14 mouse cellular contexts compared by ENCODE assay signal in the genomic region with DNA sequence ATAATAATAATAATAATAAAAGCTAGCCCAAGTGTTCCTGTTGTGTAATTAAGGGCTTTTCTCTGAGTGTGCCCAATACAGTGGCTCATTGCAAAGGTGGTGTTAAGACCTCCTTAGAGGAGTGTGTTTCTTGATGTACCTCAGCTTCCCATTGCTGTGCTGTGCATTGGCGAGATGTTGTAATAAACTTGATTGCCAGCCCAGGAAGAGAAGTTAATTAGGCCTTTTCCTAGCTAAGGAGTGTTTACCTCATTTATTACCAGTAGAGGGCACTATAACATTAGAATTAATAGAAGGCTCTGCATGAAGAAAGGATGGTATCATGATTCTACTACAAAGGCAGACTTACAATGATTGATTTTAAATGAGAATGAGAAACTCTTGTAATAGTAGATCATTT. TPM values are rescaled to one million over a fixed set of nuclear protein-coding genes. Genes with fewer than 3 reads are reported as not detected.
A peak's percentile ranks its signal among the peaks of the same experiment; 100 is the strongest.
DNase-seq lines count a peak whose midpoint lies in the region; ATAC-seq and TF ChIP-seq lines count a peak whose summit lies in the region.
"Had no signal": no experiment of that assay in that cellular context is flagged by ENCODE, and none has a peak within 500 bp of the region (broad histone marks: within the 10 kb centered on the region; RNA-seq: fewer than 3 reads in every experiment).

No protein-coding gene starts in this region.

- H3K27me3 ChIP-seq in limb, embryonic 14.5 days (ENCODE audit: control insufficient read depth, insufficient read depth, low read length), result no peaks in the 10 kb centered on the region
- no peaks in the 10 kb centered on the region for H3K27me3 ChIP-seq in limb, embryonic 10.5 days (ENCODE audit: low read depth, poor library complexity, severe bottlenecking)
- no peaks in the 10 kb centered on the region for H3K27me3 ChIP-seq in embryonic facial prominence, embryonic 14.5 days (replicated peaks; ENCODE audit: control insufficient read depth, insufficient read depth, low read length)
- H3K27me3 ChIP-seq in neural tube, embryonic 15.5 days (replicated peaks), result no peaks in the 10 kb centered on the region
- H3K27me3 ChIP-seq: embryonic facial prominence, embryonic 13.5 days had no signal

- H3K27ac ChIP-seq in limb, embryonic 14.5 days (replicated peaks; ENCODE audit: low read depth, low read length), result no peak overlapping the region
- no peak overlapping the region for H3K27ac ChIP-seq in limb, embryonic 10.5 days
- H3K27ac ChIP-seq in embryonic facial prominence, embryonic 14.5 days (replicated peaks; ENCODE audit: low read depth, low read length), result no peak overlapping the region
- H3K27ac ChIP-seq in neural tube, embryonic 15.5 days (replicated peaks), result no peak overlapping the region
- H3K27ac ChIP-seq: embryonic facial prominence, embryonic 13.5 days had no signal

- intact Hi-C loops in gastrocnemius, postnatal 36 days (cut with DNase I), result loop anchor here (10.0 kb wide), 1 partner anchor 1384 kb away; no protein-coding TSS in a partner anchor

- no peaks in the 10 kb centered on the region for H3K36me3 ChIP-seq in limb, embryonic 14.5 days (ENCODE audit: control insufficient read depth, insufficient read depth, low read length)
- H3K36me3 ChIP-seq in limb, embryonic 10.5 days, result no peaks in the 10 kb centered on the region
- H3K36me3 ChIP-seq in embryonic facial prominence, embryonic 14.5 days (ENCODE audit: control insufficient read depth, insufficient read depth, low read length), result no peaks in the 10 kb centered on the region
- no peaks in the 10 kb centered on the region for H3K36me3 ChIP-seq in neural tube, embryonic 15.5 days
- H3K36me3 ChIP-seq: embryonic facial prominence, embryonic 13.5 days had no signal

- ATAC-seq in cerebellum, adult (ENCODE audit: insufficient number of reproducible peaks, low FRiP score, low TSS enrichment), result peak; percentile 52; the same call in 1 of the 2 replicates
- ATAC-seq in limb, embryonic 14.5 days (ENCODE audit: low FRiP score, low read depth), result no peak
- ATAC-seq in embryonic facial prominence, embryonic 14.5 days (ENCODE audit: low read depth), result no peak
- ATAC-seq in neural tube, embryonic 15.5 days (ENCODE audit: low FRiP score), result peak; percentile 81

- H3K4me1 ChIP-seq in limb, embryonic 14.5 days (ENCODE audit: control insufficient read depth, insufficient read depth, low read length), result no peaks in the 10 kb centered on the region
- H3K4me1 ChIP-seq in limb, embryonic 10.5 days, result no peaks in the 10 kb centered on the region
- H3K4me1 ChIP-seq in embryonic facial prominence, embryonic 14.5 days (ENCODE audit: control insufficient read depth, insufficient read depth, low read length), result no peaks in the 10 kb centered on the region
- H3K4me1 ChIP-seq in neural tube, embryonic 15.5 days, result no peaks in the 10 kb centered on the region
- H3K4me1 ChIP-seq: embryonic facial prominence, embryonic 13.5 days had no signal

- H3K9me3 ChIP-seq in limb, embryonic 14.5 days (ENCODE audit: control insufficient read depth, low read length), result no peaks in the 10 kb centered on the region
- no peaks in the 10 kb centered on the region for H3K9me3 ChIP-seq in limb, embryonic 10.5 days (replicated peaks)
- H3K9me3 ChIP-seq in embryonic facial prominence, embryonic 14.5 days (ENCODE audit: control insufficient read depth, low read length), result no peaks in the 10 kb centered on the region
- no peaks in the 10 kb centered on the region for H3K9me3 ChIP-seq in neural tube, embryonic 15.5 days (replicated peaks)
- H3K9me3 ChIP-seq: embryonic facial prominence, embryonic 13.5 days had no signal

- no peak for DNase-seq in cerebellum, adult 11 months
- DNase-seq in limb, embryonic 14.5 days (ENCODE audit: low spot score), result peak; percentile 28
- no peak for DNase-seq in limb, embryonic 10.5 days (ENCODE audit: low spot score)
- DNase-seq in embryonic facial prominence, embryonic 14.5 days (ENCODE audit: low spot score), result peak; percentile 23
- DNase-seq in gastrocnemius, postnatal 36 days, result no peak
- DNase-seq in frontal cortex, postnatal 36 days (ENCODE audit: low spot score in 2 of 2), result no peak
- DNase-seq: adrenal gland, postnatal 36 days had no signal

- H3K4me3 ChIP-seq in limb, embryonic 14.5 days (replicated peaks; ENCODE audit: low read length), result no peak overlapping the region
- H3K4me3 ChIP-seq in limb, embryonic 10.5 days, result no peak overlapping the region
- no peak overlapping the region for H3K4me3 ChIP-seq in embryonic facial prominence, embryonic 14.5 days (ENCODE audit: low read depth, low read length)
- no peak overlapping the region for H3K4me3 ChIP-seq in neural tube, embryonic 15.5 days (replicated peaks)
- H3K4me3 ChIP-seq: embryonic facial prominence, embryonic 13.5 days; myocyte had no signal

- 8% methylated on average over 1 of the region's 1 CpGs for WGBS in limb, embryonic 14.5 days
- WGBS in limb, embryonic 10.5 days, result 13% methylated on average over 1 of the region's 1 CpGs
- 12% methylated on average over 1 of the region's 1 CpGs for WGBS in embryonic facial prominence, embryonic 14.5 days
- 18% methylated on average over 1 of the region's 1 CpGs for WGBS in neural tube, embryonic 15.5 days

- H3K4me2 ChIP-seq in limb, embryonic 14.5 days (replicated peaks; ENCODE audit: low read depth, low read length, severe bottlenecking), result no peak overlapping the region
- H3K4me2 ChIP-seq in embryonic facial prominence, embryonic 14.5 days (ENCODE audit: low read depth, low read length), result no peak overlapping the region
- H3K4me2 ChIP-seq in neural tube, embryonic 15.5 days, result no peak overlapping the region
- H3K4me2 ChIP-seq: embryonic facial prominence, embryonic 13.5 days had no signal

- TF ChIP-seq POLR2A in limb, embryonic 14.5 days (IDR thresholded peaks at IDR 0.05; ENCODE audit: borderline replicate concordance, extremely low read depth, insufficient read depth, insufficient read length), result no peak

- H3K9ac ChIP-seq in limb, embryonic 14.5 days (ENCODE audit: low read depth, low read length, severe bottlenecking), result no peak overlapping the region
- H3K9ac ChIP-seq in embryonic facial prominence, embryonic 14.5 days (ENCODE audit: low read depth, low read length), result no peak overlapping the region
- no peak overlapping the region for H3K9ac ChIP-seq in neural tube, embryonic 15.5 days (replicated peaks)
- H3K9ac ChIP-seq: embryonic facial prominence, embryonic 13.5 days had no signal

RNA-seq across cellular contexts. Expression of a gene that starts 57.9 kb away (rescaled TPM):
- not detected in 2 replicates for polyA plus RNA-seq in limb, embryonic 14.5 days (2012; rRNA removed)
- polyA plus RNA-seq in limb, embryonic 14.5 days (2014; fragmentation: Nextera tagmentation; extraction: Ambion mirVana), result not detected in 2 replicates
- not detected in 2 replicates for polyA plus RNA-seq in limb, embryonic 10.5 days (2016; fragmentation: Nextera tagmentation; extraction: Ambion mirVana)
- polyA plus RNA-seq in embryonic facial prominence, embryonic 14.5 days (2014; fragmentation: Nextera tagmentation; extraction: Ambion mirVana), result not detected in 2 replicates
- not detected in 2 replicates for polyA plus RNA-seq in neural tube, embryonic 15.5 days (2015; fragmentation: Nextera tagmentation; extraction: Ambion mirVana)
- total RNA-seq in gastrocnemius, postnatal 36 days (2021), result not detected
- total RNA-seq: adrenal gland, postnatal 36 days; left cerebral cortex, postnatal 25 days had no signal
- polyA plus RNA-seq: embryonic facial prominence, embryonic 13.5 days; heart, embryonic 16.5 days; myocyte; stomach, embryonic 14.5 days had no signal

Comparison
In these comparisons a context has a peak if more than half of its experiments do, and no peak if none do; other contexts are left out.
1. DNase-seq: peak in limb, embryonic 14.5 days (single experiment) and embryonic facial prominence, embryonic 14.5 days (single experiment); none in cerebellum, adult 11 months (single experiment), limb, embryonic 10.5 days (single experiment), gastrocnemius, postnatal 36 days (0 of 2) and frontal cortex, postnatal 36 days (0 of 2).
2. ATAC-seq: peak in cerebellum, adult (single experiment) and neural tube, embryonic 15.5 days (single experiment); none in limb, embryonic 14.5 days (single experiment) and embryonic facial prominence, embryonic 14.5 days (single experiment).